Mouse (Mus musculus) liver (tissue): ENCODE data around the gene Prickle2.

Experiments
- DNase-seq: peaks from one replicate; pipeline ENCODE4 v3.0.0-alpha.2; 2020; ENCODE audit warnings: mixed read lengths

The Prickle2 gene

DNA sequence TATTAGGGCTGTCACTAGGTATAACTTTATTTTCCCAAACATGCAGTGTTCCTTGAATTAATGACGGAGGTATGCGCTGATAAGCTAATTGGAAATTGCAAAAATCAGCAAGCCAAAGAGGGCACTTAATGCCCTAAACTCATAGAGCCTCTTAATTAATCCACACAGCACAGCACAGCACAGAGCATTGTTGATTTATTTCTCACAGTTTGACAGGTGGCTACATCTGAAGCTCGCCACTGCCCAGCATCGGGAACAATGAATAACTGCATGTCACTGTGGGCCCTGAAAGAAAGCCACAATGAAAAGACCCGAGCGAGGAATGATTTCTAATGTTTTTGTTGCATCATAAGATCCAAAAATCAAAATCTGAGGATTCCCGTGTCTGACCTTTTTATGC lies 359.2 kb downstream of the Prickle2 start:
- DNase-seq: no peak

DNA sequence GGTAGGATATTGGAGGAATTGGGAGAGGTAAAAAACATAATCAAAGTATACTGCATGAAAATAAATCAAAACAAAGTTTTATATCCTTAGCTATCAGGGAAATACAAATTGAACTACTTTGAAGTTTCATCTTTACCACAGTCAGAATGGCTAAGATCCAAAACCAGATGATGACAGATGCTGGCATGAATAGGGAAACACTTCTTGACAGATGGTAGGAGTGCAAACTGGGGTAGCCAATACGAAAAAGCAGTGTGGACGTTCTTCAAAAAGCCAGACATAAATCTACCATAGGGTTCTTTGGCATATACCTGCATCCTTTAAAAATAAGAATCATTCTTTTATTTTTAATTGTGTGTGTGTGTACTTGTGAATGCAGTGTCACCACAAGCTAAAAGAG lies 360.8 kb downstream of the Prickle2 start:
- DNase-seq: no peak

DNA sequence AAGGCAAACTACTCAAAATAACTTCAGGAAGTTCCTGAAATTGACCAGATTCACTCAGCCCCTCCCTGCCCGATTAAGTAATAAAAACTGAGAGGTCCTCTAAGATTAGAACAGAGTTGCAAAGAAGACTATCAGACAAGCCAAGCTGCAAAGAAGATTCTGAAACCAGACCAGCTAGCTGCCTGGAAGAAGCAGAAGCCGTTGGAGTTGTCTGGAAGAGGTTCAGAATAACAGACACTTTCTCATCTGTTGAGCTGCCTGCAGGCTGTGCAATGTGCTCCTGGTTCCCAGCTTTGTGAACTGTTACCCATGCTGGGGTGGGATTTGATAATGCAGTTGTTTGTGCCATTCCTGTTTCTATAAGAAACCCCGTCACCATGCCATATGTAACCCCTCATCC lies 361.4 kb downstream of the Prickle2 start:
- DNase-seq: no peak
